Mouse (Mus musculus): Measurements from ENCODE around the gene Slc27a3.

- TF ChIP-seq GATA1 (IDR thresholded peaks at IDR 0.05; ENCODE audit: low read length) (no peak), TAL1 (IDR thresholded peaks at IDR 0.05; ENCODE audit: low read length) (no peak)
Measured at GRCm38 (mm10) chr3:90381727-90382126, 8.0 kb downstream of the Slc27a3 start.

Data from erythroblast, embryonic 14.5 days (primary cell).